Mouse (Mus musculus) intestine, embryonic 15.5 days (tissue): ENCODE results near the gene Gm42791. TPM values are rescaled to one million over a fixed set of nuclear protein-coding genes. Genes with fewer than 3 reads are reported as not detected.

ENCODE experiments used
- ATAC-seq: fragments of 200-750 bp; cut with Nextera tagmentation; 2 replicates; pipeline ENCODE4 v1.8.0; 2017; ENCODE audit warnings: moderate TSS enrichment, moderate library complexity
- H3K27ac ChIP-seq: fragments of 300-500 bp; sonication (generic); 2 replicates; pipeline ENCODE4 v1.5.1; 2015; ENCODE audit warnings: mild to moderate bottlenecking, inconsistent platforms
- H3K27me3 ChIP-seq: fragments of 300-500 bp; sonication (generic); replicated peaks from 2 replicates; pipeline ENCODE4 v1.6.1; 2015; ENCODE audit warnings: inconsistent platforms
- H3K36me3 ChIP-seq: fragments of 300-500 bp; sonication (generic); 2 replicates; pipeline ENCODE4 v1.6.1; 2015; ENCODE audit warnings: inconsistent platforms
- H3K4me1 ChIP-seq: fragments of 300-500 bp; sonication (generic); replicated peaks from 2 replicates; pipeline ENCODE4 v1.6.1; 2015; ENCODE audit warnings: inconsistent platforms
- H3K4me2 ChIP-seq: fragments of 300-500 bp; sonication (generic); replicated peaks from 2 replicates; pipeline ENCODE4 v1.6.1; 2015; ENCODE audit warnings: mild to moderate bottlenecking, inconsistent platforms
- H3K4me3 ChIP-seq: fragments of 300-500 bp; sonication (generic); replicated peaks from 2 replicates; pipeline ENCODE4 v1.5.1; 2015; ENCODE audit warnings: inconsistent platforms
- H3K9ac ChIP-seq: fragments of 300-500 bp; sonication (generic); 2 replicates; pipeline ENCODE4 v1.6.1; 2015; ENCODE audit warnings: inconsistent platforms
- H3K9me3 ChIP-seq: fragments of 300-500 bp; sonication (generic); 2 replicates; pipeline ENCODE4 v1.6.1; 2016; ENCODE audit warnings: inconsistent platforms
- WGBS: fragments of 180-500 bp; shearing (Covaris S2); methylation state at CpG from one replicate; pipeline ENCODE4 v1.1.7; 2015; 5-methylcytosine and 5-hydroxymethylcytosine counted together
- polyA plus RNA-seq: library from polyadenylated mRNA; unstranded; fragments of >200 nt; fragmentation: Nextera tagmentation; extraction: Ambion mirVana; gene quantifications from 2 replicates; pipeline ENCODE4 v1.2.1, GENCODE M21; 2015

Gene Gm42791
- polyA plus RNA-seq, 1 experiment from 2014 or later: 0.57 TPM

- 86% methylated on average over 4 of the region's 4 CpGs for WGBS
- Histone ChIP-seq H3K27me3 (no peaks in the 10 kb centered on the region), H3K4me3 (no peak overlapping the region), H3K4me1 (0 out of 2 replicates have a peak, but pooled peaks cover 2% of the 10 kb centered on the region), H3K27ac (no peak overlapping the region), H3K9ac (no peak overlapping the region), H3K9me3 (no peaks in the 10 kb centered on the region), H3K36me3 (no peaks in the 10 kb centered on the region; the same call in 1 of the 2 replicates), H3K4me2 (no peak overlapping the region)
- ATAC-seq: no peak
Measured at GRCm38 (mm10) chr5:148906305-148906704, 88.6 kb downstream of the Gm42791 start.

GRCm38 (mm10) chr5:148904846-148905245 is 90.1 kb downstream of the Gm42791 start:
- Histone ChIP-seq H3K27me3 (no peaks in the 10 kb centered on the region), H3K4me3 (no peak overlapping the region), H3K4me2 (no peak overlapping the region), H3K4me1 (0 out of 2 replicates have a peak, but pooled peaks cover 2% of the 10 kb centered on the region), H3K27ac (no peak overlapping the region), H3K9ac (no peak overlapping the region), H3K9me3 (no peaks in the 10 kb centered on the region), H3K36me3 (no peaks in the 10 kb centered on the region; the same call in 1 of the 2 replicates)
- ATAC-seq: peak; percentile 53; the same call in 1 of the 2 replicates
- 59% methylated on average over 6 of the region's 6 CpGs for WGBS

GRCm38 (mm10) chr5:148899361-148899760 is 95.6 kb downstream of the Gm42791 start:
- Histone ChIP-seq H3K27me3 (no peaks in the 10 kb centered on the region), H3K4me3 (no peak overlapping the region), H3K9me3 (no peaks in the 10 kb centered on the region), H3K4me1 (0 out of 2 replicates have a peak, but pooled peaks cover 4% of the 10 kb centered on the region), H3K9ac (no peak overlapping the region), H3K4me2 (no peak overlapping the region), H3K36me3 (no peaks in the 10 kb centered on the region), H3K27ac (no peak overlapping the region)
- ATAC-seq: no peak
- 91% methylated on average over 7 of the region's 7 CpGs for WGBS

GRCm38 (mm10) chr5:148897941-148898417 is 97.0 kb downstream of the Gm42791 start:
- ATAC-seq: 0 out of 2 replicates have a peak, but pooled peaks have one; percentile 28
- no peak overlapping the region for H3K27ac ChIP-seq

DNA sequence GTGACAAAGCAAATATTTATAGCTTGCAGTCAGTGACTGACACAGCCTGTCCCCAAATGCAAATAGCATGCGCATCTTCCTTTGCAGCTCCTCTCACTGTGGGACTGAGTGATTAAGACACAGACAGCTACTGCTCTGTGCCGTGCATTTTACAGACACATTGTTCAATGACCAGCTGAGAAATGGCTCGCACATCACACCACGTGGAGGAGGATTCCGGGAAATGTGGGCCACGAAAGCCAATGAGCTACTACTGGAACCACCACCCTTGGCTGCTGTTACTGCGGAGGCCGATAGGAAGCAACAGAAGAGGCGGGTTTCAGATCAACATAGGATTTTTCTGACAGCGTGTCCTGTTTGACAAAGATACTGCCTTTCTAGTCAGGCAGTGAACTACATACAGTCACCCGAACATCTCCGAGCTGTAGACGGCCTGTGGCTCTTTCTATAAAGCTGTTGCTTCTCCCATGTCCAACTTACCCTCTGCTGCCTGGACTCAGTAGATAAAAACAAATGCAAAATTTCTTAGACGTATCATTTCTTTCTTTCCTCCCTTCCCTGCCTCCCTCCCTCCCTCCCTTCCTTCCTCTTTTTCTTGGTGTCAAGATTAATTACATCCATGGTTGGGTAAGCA is 97.8 kb downstream of the Gm42791 start:
- H3K4me3 ChIP-seq: no peak overlapping the region
- H3K9ac ChIP-seq: no peak overlapping the region
- WGBS: 79% methylated on average over 14 of the region's 14 CpGs
- H3K4me2 ChIP-seq: no peak overlapping the region
- H3K9me3 ChIP-seq: no peaks in the 10 kb centered on the region
- H3K36me3 ChIP-seq: 0 out of 2 replicates have a peak, but pooled peaks cover 7% of the 10 kb centered on the region
- H3K27me3 ChIP-seq: no peaks in the 10 kb centered on the region
- no peak overlapping the region for H3K27ac ChIP-seq
- H3K4me1 ChIP-seq: 0 out of 2 replicates have a peak, but pooled peaks cover 4% of the 10 kb centered on the region
- peak; percentile 25; the same call in 1 of the 2 replicates for ATAC-seq

More at GRCm38 (mm10) chr5:148897941-148898417, 97.0 kb downstream of the Gm42791 start:
- Histone ChIP-seq H3K4me2 (no peak overlapping the region), H3K9ac (no peak overlapping the region), H3K4me1 (0 out of 2 replicates have a peak, but pooled peaks cover 4% of the 10 kb centered on the region), H3K27me3 (no peaks in the 10 kb centered on the region), H3K9me3 (no peaks in the 10 kb centered on the region), H3K36me3 (0 out of 2 replicates have a peak, but pooled peaks cover 5% of the 10 kb centered on the region), H3K4me3 (no peak overlapping the region)
- 69% methylated on average over 12 of the region's 12 CpGs for WGBS

DNA sequence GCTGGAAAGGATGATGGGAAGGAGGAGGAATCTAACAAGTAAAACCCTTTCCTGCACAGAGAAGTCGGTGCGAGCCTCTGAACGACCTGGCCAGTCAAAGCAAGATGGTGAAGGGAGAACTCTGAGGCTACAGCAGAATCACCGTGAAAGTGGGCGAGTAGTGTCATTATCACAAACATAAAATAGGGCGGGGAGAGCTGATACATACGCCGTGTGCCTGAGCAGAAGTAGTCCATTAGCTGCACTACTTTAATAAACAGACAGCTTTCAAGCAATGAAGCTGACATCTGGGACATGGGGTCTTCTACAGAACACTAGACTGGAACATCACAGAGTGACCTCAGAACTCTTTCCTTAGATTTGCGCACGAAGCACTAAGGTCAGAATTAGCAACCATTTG is 98.4 kb downstream of the Gm42791 start:
- WGBS: 73% methylated on average over 10 of the region's 10 CpGs
- no peak for ATAC-seq
- Histone ChIP-seq H3K9me3 (no peaks in the 10 kb centered on the region), H3K9ac (no peak overlapping the region), H3K27me3 (no peaks in the 10 kb centered on the region), H3K4me2 (no peak overlapping the region), H3K36me3 (0 out of 2 replicates have a peak, but pooled peaks cover 7% of the 10 kb centered on the region), H3K27ac (no peak overlapping the region), H3K4me1 (0 out of 2 replicates have a peak, but pooled peaks cover 4% of the 10 kb centered on the region), H3K4me3 (no peak overlapping the region)

DNA sequence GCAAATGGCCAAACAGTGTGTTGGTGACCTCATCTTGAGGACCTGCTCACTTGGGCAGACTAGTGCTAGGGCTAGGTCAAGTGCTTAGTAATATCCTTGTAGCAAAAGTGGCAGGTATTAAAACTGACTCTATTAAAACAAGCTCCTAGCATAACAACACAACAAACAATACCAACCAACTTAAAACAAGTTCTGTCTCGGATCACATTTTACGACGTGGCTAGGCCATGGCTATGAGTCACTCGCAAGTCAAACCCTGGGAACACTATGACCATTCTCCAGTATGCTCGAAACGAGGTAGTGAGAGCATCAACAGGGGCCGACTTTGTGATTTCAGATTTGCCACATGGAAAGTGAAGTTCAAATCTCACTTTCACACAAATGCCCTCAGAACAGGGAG is 99.1 kb downstream of the Gm42791 start:
- H3K27ac ChIP-seq: no peak overlapping the region
- H3K36me3 ChIP-seq: peaks cover 12% of the 10 kb centered on the region; the same call in 1 of the 2 replicates
- no peak overlapping the region for H3K4me3 ChIP-seq
- no peaks in the 10 kb centered on the region for H3K27me3 ChIP-seq
- no peak overlapping the region for H3K4me2 ChIP-seq
- 0 out of 2 replicates have a peak, but pooled peaks cover 4% of the 10 kb centered on the region for H3K4me1 ChIP-seq
- ATAC-seq: no peak
- no peaks in the 10 kb centered on the region for H3K9me3 ChIP-seq
- H3K9ac ChIP-seq: no peak overlapping the region
- 81% methylated on average over 7 of the region's 7 CpGs for WGBS

GRCm38 (mm10) chr5:148895034-148895433 is 99.9 kb downstream of the Gm42791 start:
- H3K4me1 ChIP-seq: 0 out of 2 replicates have a peak, but pooled peaks cover 4% of the 10 kb centered on the region
- peak; percentile 76; the same call in 1 of the 2 replicates for ATAC-seq
- H3K27ac ChIP-seq: no peak overlapping the region
- H3K36me3 ChIP-seq: peaks cover 16% of the 10 kb centered on the region
- H3K9me3 ChIP-seq: no peaks in the 10 kb centered on the region
- H3K9ac ChIP-seq: no peak overlapping the region
- WGBS: 54% methylated on average over 5 of the region's 5 CpGs
- H3K4me2 ChIP-seq: no peak overlapping the region
- no peaks in the 10 kb centered on the region for H3K27me3 ChIP-seq
- H3K4me3 ChIP-seq: no peak overlapping the region

- Histone ChIP-seq H3K4me1 (0 out of 2 replicates have a peak, but pooled peaks cover 4% of the 10 kb centered on the region), H3K27ac (no peak overlapping the region), H3K9me3 (no peaks in the 10 kb centered on the region), H3K4me2 (no peak overlapping the region), H3K27me3 (no peaks in the 10 kb centered on the region), H3K9ac (no peak overlapping the region), H3K4me3 (no peak overlapping the region), H3K36me3 (peaks cover 21% of the 10 kb centered on the region)
- WGBS: 96% methylated on average over 4 of the region's 4 CpGs
- no peak for ATAC-seq
Measured at GRCm38 (mm10) chr5:148890237-148890636, 104.7 kb downstream of the Gm42791 start.

- 87% methylated on average over 6 of the region's 6 CpGs for WGBS
- ATAC-seq: no peak
- Histone ChIP-seq H3K4me2 (no peak overlapping the region), H3K27me3 (no peaks in the 10 kb centered on the region), H3K9ac (no peak overlapping the region), H3K36me3 (peaks cover 17% of the 10 kb centered on the region), H3K27ac (no peak overlapping the region), H3K9me3 (no peaks in the 10 kb centered on the region), H3K4me1 (no peaks in the 10 kb centered on the region), H3K4me3 (no peak overlapping the region)
Measured at GRCm38 (mm10) chr5:148888032-148888431, 106.9 kb downstream of the Gm42791 start.

DNA sequence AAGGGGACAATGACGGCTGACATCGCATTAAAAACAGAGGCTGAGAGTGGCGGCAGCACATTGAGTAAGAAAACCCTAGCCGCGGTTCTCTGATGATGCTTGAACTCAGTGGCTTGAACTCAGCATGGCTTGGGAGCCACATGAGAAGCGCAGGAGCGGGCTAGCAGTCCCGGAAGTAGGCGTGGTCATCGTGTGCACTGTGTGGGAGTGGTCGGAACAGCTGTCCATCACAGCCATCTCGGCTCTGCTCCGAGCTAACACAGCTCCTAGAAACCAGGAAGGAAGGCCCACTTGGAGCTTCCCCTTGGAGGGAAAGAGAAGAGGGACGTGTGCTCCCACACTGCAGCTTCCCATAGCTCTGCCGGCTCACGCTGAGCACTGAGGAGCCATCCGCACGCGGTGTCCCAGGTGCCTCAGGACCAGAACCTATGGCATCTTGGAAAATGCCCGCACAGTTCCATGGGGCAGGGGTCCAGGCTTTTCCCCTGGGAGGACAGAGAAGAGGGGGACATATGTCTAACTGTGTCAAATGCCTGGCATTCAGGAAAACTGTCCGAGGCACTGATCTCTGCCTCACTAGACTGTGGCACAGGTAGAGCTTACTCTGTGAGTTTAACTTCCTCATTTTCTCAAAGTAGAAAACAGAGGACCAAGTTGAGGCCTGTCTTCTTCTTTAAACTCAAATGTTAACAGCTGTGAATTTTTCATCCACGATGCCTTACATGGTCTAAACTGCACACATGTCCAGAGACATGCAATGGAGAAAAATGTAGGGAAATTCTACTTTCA is 108.9 kb downstream of the Gm42791 start:
- Histone ChIP-seq H3K9me3 (no peaks in the 10 kb centered on the region), H3K4me1 (no peaks in the 10 kb centered on the region), H3K4me3 (no peak overlapping the region), H3K4me2 (peak overlapping the region; percentile 37), H3K27ac (no peak overlapping the region), H3K27me3 (no peaks in the 10 kb centered on the region), H3K9ac (no peak overlapping the region), H3K36me3 (peaks cover 10% of the 10 kb centered on the region; the same call in 1 of the 2 replicates)
- WGBS: 37% methylated on average over 22 of the region's 22 CpGs
- peak; percentile 98 for ATAC-seq

DNA sequence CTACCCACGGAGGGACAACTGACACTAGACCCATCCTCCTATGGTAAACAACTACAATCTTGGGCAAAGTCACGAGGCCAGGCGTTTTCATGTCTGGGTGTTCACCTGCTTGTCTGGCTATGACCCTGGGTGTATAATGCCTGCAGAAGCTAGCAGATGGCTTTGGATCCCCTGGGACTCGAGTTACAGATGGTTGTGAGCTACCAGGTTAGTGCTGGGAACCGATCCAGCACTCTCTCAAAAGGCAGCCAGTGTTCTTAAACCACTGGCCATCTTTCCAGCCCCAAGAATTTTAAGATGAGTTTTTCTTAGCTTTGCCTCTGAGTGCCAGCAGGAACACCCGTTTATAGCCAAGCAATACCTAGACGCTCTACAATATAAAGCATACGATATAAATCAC is 111.3 kb downstream of the Gm42791 start:
- Histone ChIP-seq H3K9ac (no peak overlapping the region), H3K4me3 (no peak overlapping the region), H3K9me3 (no peaks in the 10 kb centered on the region), H3K36me3 (peaks cover 10% of the 10 kb centered on the region), H3K27me3 (no peaks in the 10 kb centered on the region), H3K27ac (no peak overlapping the region), H3K4me1 (no peaks in the 10 kb centered on the region), H3K4me2 (no peak overlapping the region)
- 82% methylated on average over 8 of the region's 8 CpGs for WGBS
- ATAC-seq: no peak
